Mouse (Mus musculus) embryo, embryonic 11 days (tissue): Measurements from ENCODE around the gene Inmt.
A peak's percentile ranks its signal among the peaks of the same experiment; 100 is the strongest.

Experiments
- DNase-seq: peaks from one replicate; pipeline ENCODE4 v3.0.0-alpha.2; 2015

Gene Inmt

GRCm38 (mm10) chr6:55166777-55167463, 7.9 kb downstream of the Inmt start:
- peak; percentile 75 for DNase-seq

- DNase-seq = no peak
Measured at GRCm38 (mm10) chr6:55163046-55163584, 11.7 kb downstream of the Inmt start.

- DNase-seq = no peak
Measured at GRCm38 (mm10) chr6:55161311-55161761, 13.5 kb downstream of the Inmt start.

- DNase-seq = no peak
Measured at GRCm38 (mm10) chr6:55159256-55159655, 15.6 kb downstream of the Inmt start.

GRCm38 (mm10) chr6:55152226-55152625, 22.6 kb downstream of the Inmt start:
- DNase-seq = no peak

- no peak for DNase-seq
Measured at GRCm38 (mm10) chr6:55146138-55146537, 28.7 kb downstream of the Inmt start.

- DNase-seq = no peak
Measured at GRCm38 (mm10) chr6:55145285-55145684, 29.6 kb downstream of the Inmt start.

GRCm38 (mm10) chr6:55138343-55138742, 36.5 kb downstream of the Inmt start:
- no peak for DNase-seq

GRCm38 (mm10) chr6:55133425-55133824, 41.4 kb downstream of the Inmt start:
- no peak for DNase-seq

- no peak for DNase-seq
Measured at GRCm38 (mm10) chr6:55132794-55133193, 42.0 kb downstream of the Inmt start, which contains the start of gene Crhr2. Gene Crhr2, minus strand, starts transcription at chr6:55133016.

- no peak for DNase-seq
Measured at GRCm38 (mm10) chr6:55131301-55131700, 43.5 kb downstream of the Inmt start.

- peak; percentile 9 for DNase-seq
Measured at GRCm38 (mm10) chr6:55130631-55131030, 44.2 kb downstream of the Inmt start.

GRCm38 (mm10) chr6:55128391-55128790, 46.5 kb downstream of the Inmt start:
- DNase-seq = no peak

- no peak for DNase-seq
Measured at GRCm38 (mm10) chr6:55126576-55126975, 48.3 kb downstream of the Inmt start.

GRCm38 (mm10) chr6:55123056-55123455, 51.8 kb downstream of the Inmt start:
- DNase-seq = no peak
